In the genomic region with DNA sequence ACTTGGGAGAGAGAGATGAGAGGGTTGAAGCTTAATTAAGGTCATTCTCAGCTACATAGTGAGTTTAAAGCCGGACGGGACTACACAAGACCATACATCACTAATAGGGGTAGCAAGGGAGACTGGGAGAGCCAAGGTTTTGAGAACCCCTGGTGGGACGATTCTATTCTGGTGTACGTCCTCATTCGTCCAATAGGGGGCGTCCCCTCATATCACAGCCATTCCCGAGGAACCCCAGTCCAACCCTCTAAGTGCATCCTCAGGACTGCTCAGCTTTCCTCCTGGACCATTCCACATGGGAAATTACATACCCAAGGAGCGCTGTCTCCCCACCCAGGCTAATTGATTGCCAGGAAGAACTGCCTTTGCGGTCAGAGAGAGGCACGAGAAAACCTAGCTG, we compare ENCODE assay signal across 13 mouse cellular contexts.
DNase-seq lines count a peak whose midpoint lies in the region; ATAC-seq and TF ChIP-seq lines count a peak whose summit lies in the region.
"Had no signal": no experiment of that assay in that cellular context is flagged by ENCODE, and none has a peak within 500 bp of the region (broad histone marks: within the 10 kb centered on the region; RNA-seq: fewer than 3 reads in every experiment).

No protein-coding gene starts in this region.

- H3K9me3 ChIP-seq in hindbrain, postnatal 0 days (ENCODE audit: low read length): no peaks in the 10 kb centered on the region
- no peaks in the 10 kb centered on the region for H3K9me3 ChIP-seq in hindbrain, embryonic 12.5 days (replicated peaks)
- H3K9me3 ChIP-seq in lung, postnatal 0 days (ENCODE audit: low read length): no peaks in the 10 kb centered on the region
- no peaks in the 10 kb centered on the region for H3K9me3 ChIP-seq in MEL (replicated peaks; ENCODE audit: insufficient read depth, low read length)
- H3K9me3 ChIP-seq in liver, postnatal 0 days (ENCODE audit: low read length): no peaks in the 10 kb centered on the region
- no peaks in the 10 kb centered on the region for H3K9me3 ChIP-seq in forebrain, embryonic 11.5 days (ENCODE audit: control insufficient read depth, low read length)
- H3K9me3 ChIP-seq: forebrain, embryonic 12.5 days; G1E; lung, embryonic 15.5 days had no signal

- H3K4me2 ChIP-seq in hindbrain, postnatal 0 days (ENCODE audit: low read depth, low read length): no peak overlapping the region
- no peak overlapping the region for H3K4me2 ChIP-seq in hindbrain, embryonic 12.5 days (replicated peaks)
- H3K4me2 ChIP-seq in lung, postnatal 0 days (replicated peaks; ENCODE audit: low read depth, low read length): no peak overlapping the region
- H3K4me2 ChIP-seq in liver, postnatal 0 days (ENCODE audit: low read depth, low read length): no peak overlapping the region
- no peak overlapping the region for H3K4me2 ChIP-seq in forebrain, embryonic 11.5 days (ENCODE audit: low read depth, low read length, severe bottlenecking)
- H3K4me2 ChIP-seq: forebrain, embryonic 12.5 days; lung, embryonic 15.5 days had no signal

- no peak for TF ChIP-seq EP300 in lung, postnatal 0 days (IDR thresholded peaks at IDR 0.05)
- TF ChIP-seq EP300 in MEL (IDR thresholded peaks at IDR 0.05; ENCODE audit: low read depth in 1 of 2, low read length in 2 of 2): no peak
- no peak for TF ChIP-seq EP300 in liver, postnatal 0 days (IDR thresholded peaks at IDR 0.05; ENCODE audit: low read depth)

- no peak for TF ChIP-seq POLR2A in MEL (IDR thresholded peaks at IDR 0.05; ENCODE audit: control insufficient read depth in 1 of 2, insufficient read depth in 1 of 2, low read depth in 1 of 2, low read length in 2 of 2, poor library complexity in 1 of 2)

- no peak for DNase-seq in hindbrain, postnatal 0 days (ENCODE audit: low spot score)
- no peak for DNase-seq in lung, postnatal 0 days (ENCODE audit: low spot score)
- DNase-seq in lung, postnatal 14 days: no peak
- no peak for DNase-seq in MEL (ENCODE audit: low read depth, low spot score)
- no peak for DNase-seq in liver, postnatal 0 days
- DNase-seq in heart, postnatal 14 days: no peak
- DNase-seq in forebrain, embryonic 11.5 days (ENCODE audit: low spot score): no peak
- DNase-seq: adrenal gland, adult 8-10 months; gastrocnemius, postnatal 25 days had no signal

- no peaks in the 10 kb centered on the region for H3K4me1 ChIP-seq in hindbrain, postnatal 0 days (ENCODE audit: insufficient read depth, low read length)
- H3K4me1 ChIP-seq in hindbrain, embryonic 12.5 days: no peaks in the 10 kb centered on the region
- H3K4me1 ChIP-seq in lung, postnatal 0 days (ENCODE audit: insufficient read depth, low read depth, low read length): no peaks in the 10 kb centered on the region
- H3K4me1 ChIP-seq in MEL (ENCODE audit: control insufficient read depth in 1 of 2, insufficient read depth in 2 of 2, low read length in 2 of 2): peaks cover 43 to 71% of the 10 kb centered on the region in 2 experiments
- H3K4me1 ChIP-seq in liver, postnatal 0 days (ENCODE audit: insufficient read depth): no peaks in the 10 kb centered on the region; the same call in 1 of the 2 replicates
- no peaks in the 10 kb centered on the region; the same call in 1 of the 2 replicates for H3K4me1 ChIP-seq in forebrain, embryonic 11.5 days (replicated peaks; ENCODE audit: control insufficient read depth, insufficient read depth, low read length)
- H3K4me1 ChIP-seq: lung, embryonic 15.5 days had no signal

- no peaks in the 10 kb centered on the region for H3K79me2 ChIP-seq in MEL (ENCODE audit: control insufficient read depth, insufficient read depth, low read length, poor library complexity)

- WGBS in hindbrain, postnatal 0 days: 72% methylated on average over 10 of the region's 10 CpGs
- WGBS in hindbrain, embryonic 12.5 days: 71% methylated on average over 10 of the region's 10 CpGs
- 66% methylated on average over 10 of the region's 10 CpGs for WGBS in lung, postnatal 0 days
- WGBS in liver, postnatal 0 days (ENCODE audit: insufficient replicate concordance): 61% methylated on average over 10 of the region's 10 CpGs
- 71% methylated on average over 10 of the region's 10 CpGs for WGBS in forebrain, embryonic 11.5 days

- no peak for ATAC-seq in hindbrain, postnatal 0 days
- ATAC-seq in hindbrain, embryonic 12.5 days (ENCODE audit: low FRiP score): no peak
- ATAC-seq in lung, postnatal 0 days: no peak
- no peak for ATAC-seq in liver, postnatal 0 days
- ATAC-seq in forebrain, embryonic 11.5 days (replicated peaks; ENCODE audit: low FRiP score): no peak

- no peak overlapping the region for H3K9ac ChIP-seq in hindbrain, postnatal 0 days (replicated peaks; ENCODE audit: low read length)
- no peak overlapping the region for H3K9ac ChIP-seq in hindbrain, embryonic 12.5 days
- H3K9ac ChIP-seq in lung, postnatal 0 days (replicated peaks; ENCODE audit: low read depth): no peak overlapping the region
- no peak overlapping the region for H3K9ac ChIP-seq in MEL (ENCODE audit: control insufficient read depth, low read depth, low read length, poor library complexity, severe bottlenecking)
- no peak overlapping the region for H3K9ac ChIP-seq in liver, postnatal 0 days (replicated peaks)
- no peak overlapping the region for H3K9ac ChIP-seq in forebrain, embryonic 11.5 days (ENCODE audit: low read length)
- H3K9ac ChIP-seq: forebrain, embryonic 12.5 days; lung, embryonic 15.5 days had no signal

- H3K4me3 ChIP-seq in hindbrain, postnatal 0 days (ENCODE audit: low read length): no peak overlapping the region
- no peak overlapping the region for H3K4me3 ChIP-seq in hindbrain, embryonic 12.5 days
- H3K4me3 ChIP-seq in lung, postnatal 0 days (ENCODE audit: low read depth, low read length): no peak overlapping the region
- H3K4me3 ChIP-seq in MEL (ENCODE audit: control insufficient read depth in 1 of 2, insufficient read depth in 1 of 2, low read depth in 2 of 2, low read length in 2 of 2): no peak overlapping the region
- H3K4me3 ChIP-seq in liver, postnatal 0 days (ENCODE audit: low read depth, low read length): no peak overlapping the region
- no peak overlapping the region for H3K4me3 ChIP-seq in forebrain, embryonic 11.5 days (ENCODE audit: low read depth, low read length)
- H3K4me3 ChIP-seq: forebrain, embryonic 12.5 days; lung, embryonic 15.5 days had no signal

- no peak for TF ChIP-seq RAD21 in MEL (IDR thresholded peaks at IDR 0.05; ENCODE audit: low read depth, low read length)

- H3K36me3 ChIP-seq in hindbrain, postnatal 0 days (ENCODE audit: insufficient read depth, low read length): no peaks in the 10 kb centered on the region
- no peaks in the 10 kb centered on the region for H3K36me3 ChIP-seq in hindbrain, embryonic 12.5 days
- H3K36me3 ChIP-seq in lung, postnatal 0 days (ENCODE audit: insufficient read depth, low read length): no peaks in the 10 kb centered on the region
- H3K36me3 ChIP-seq in MEL (ENCODE audit: control insufficient read depth in 1 of 2, insufficient read depth in 2 of 2, low read length in 2 of 2): peaks cover 0 to 65% of the 10 kb centered on the region in 2 experiments; a peak in 2 of 4 replicates
- H3K36me3 ChIP-seq in liver, postnatal 0 days (replicated peaks; ENCODE audit: insufficient read depth, low read length): no peaks in the 10 kb centered on the region
- no peaks in the 10 kb centered on the region for H3K36me3 ChIP-seq in forebrain, embryonic 11.5 days (ENCODE audit: control insufficient read depth, insufficient read depth, low read length)
- H3K36me3 ChIP-seq: forebrain, embryonic 12.5 days; G1E; lung, embryonic 15.5 days had no signal

- no peaks in the 10 kb centered on the region for H3K27me3 ChIP-seq in hindbrain, postnatal 0 days (ENCODE audit: insufficient read depth, low read length)
- H3K27me3 ChIP-seq in hindbrain, embryonic 12.5 days: no peaks in the 10 kb centered on the region
- no peaks in the 10 kb centered on the region for H3K27me3 ChIP-seq in lung, postnatal 0 days (replicated peaks; ENCODE audit: insufficient read depth, low read length)
- H3K27me3 ChIP-seq in MEL (ENCODE audit: control insufficient read depth in 1 of 2, insufficient read depth in 2 of 2, low read length in 2 of 2): no peaks in the 10 kb centered on the region
- 0 out of 2 replicates have a peak, but pooled peaks cover 3% of the 10 kb centered on the region for H3K27me3 ChIP-seq in liver, postnatal 0 days (ENCODE audit: insufficient read depth, low read length)
- H3K27me3 ChIP-seq in forebrain, embryonic 11.5 days (ENCODE audit: control insufficient read depth, insufficient read depth, low read length): no peaks in the 10 kb centered on the region
- H3K27me3 ChIP-seq: forebrain, embryonic 12.5 days; lung, embryonic 15.5 days had no signal

- intact Hi-C loops in heart, postnatal 14 days (cut with DNase I): no loop called here

- peak; percentile 28 for TF ChIP-seq CTCF in hindbrain, postnatal 0 days (IDR thresholded peaks at IDR 0.05; ENCODE audit: low read depth)
- peak; percentile 42 for TF ChIP-seq CTCF in lung, postnatal 0 days (IDR thresholded peaks at IDR 0.05)
- TF ChIP-seq CTCF in MEL (IDR thresholded peaks at IDR 0.05 in 2 of 3, conservative IDR thresholded peaks at IDR 0.05 in 1 of 3; ENCODE audit: control insufficient read depth in 1 of 3, insufficient read depth in 1 of 3, low read depth in 2 of 3, low read length in 3 of 3, poor library complexity in 1 of 3, severe bottlenecking in 1 of 3): peak; percentile 36 to 47 (median 41); a peak in 5 of 6 replicates
- peak; percentile 49 for TF ChIP-seq CTCF in liver, postnatal 0 days (IDR thresholded peaks at IDR 0.05; ENCODE audit: low read depth)

- no peak overlapping the region for H3K27ac ChIP-seq in hindbrain, postnatal 0 days
- no peak overlapping the region for H3K27ac ChIP-seq in hindbrain, embryonic 12.5 days
- no peak overlapping the region for H3K27ac ChIP-seq in lung, postnatal 0 days (ENCODE audit: low read length)
- H3K27ac ChIP-seq in MEL (ENCODE audit: control insufficient read depth, low read depth, low read length): peak overlapping the region; percentile 70
- H3K27ac ChIP-seq in liver, postnatal 0 days (ENCODE audit: low read depth): no peak overlapping the region
- no peak overlapping the region for H3K27ac ChIP-seq in forebrain, embryonic 11.5 days (ENCODE audit: low read depth, low read length)
- H3K27ac ChIP-seq: forebrain, embryonic 12.5 days; lung, embryonic 15.5 days had no signal

TF ChIP-seq in MEL, 35 proteins besides CTCF, POLR2A, EP300 and RAD21:
- TF ChIP-seq MAX (IDR thresholded peaks at IDR 0.05; ENCODE audit: low read length) (no peak), MYC (IDR thresholded peaks at IDR 0.05; ENCODE audit: low read depth, low read length) (no peak), SIN3A (IDR thresholded peaks at IDR 0.05; ENCODE audit: low read length) (no peak), JUND (IDR thresholded peaks at IDR 0.05; ENCODE audit: low read depth, low read length) (no peak), ZMIZ1 (IDR thresholded peaks at IDR 0.05; ENCODE audit: low read depth, low read length) (no peak), NRF1 (IDR thresholded peaks at IDR 0.05; ENCODE audit: insufficient read depth, low read depth, low read length, poor library complexity, severe bottlenecking) (no peak), MEF2A (IDR thresholded peaks at IDR 0.05; ENCODE audit: extremely low read depth, insufficient replicate concordance, low read depth, low read length, poor library complexity, severe bottlenecking) (no peak), GATA1 (IDR thresholded peaks at IDR 0.05; ENCODE audit: low read depth, low read length) (no peak)
